Mouse (Mus musculus): ENCODE data around the gene Celsr1.

DNA sequence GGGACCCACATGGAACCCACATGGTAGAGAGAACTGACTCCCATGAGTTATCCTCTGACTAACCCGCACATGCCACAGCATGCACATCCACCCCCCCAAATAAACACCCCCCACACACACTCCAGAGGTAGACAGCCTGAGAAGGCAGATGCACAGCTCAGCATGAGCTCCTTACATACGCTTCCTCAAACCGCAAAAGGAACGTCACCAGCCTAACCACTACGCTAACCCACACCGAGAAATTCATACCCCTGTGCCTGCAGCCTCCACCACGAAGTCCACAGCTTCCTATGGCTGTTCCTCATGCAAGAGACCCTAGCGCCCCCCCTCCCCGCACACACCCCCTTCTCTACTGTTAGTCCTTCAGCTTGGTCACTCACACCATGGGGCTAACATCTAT lies 11.6 kb downstream of the Celsr1 start:
- TF ChIP-seq CTCF (IDR thresholded peaks at IDR 0.05; ENCODE audit: low read depth, low read length) (no peak), POLR2A (IDR thresholded peaks at IDR 0.05; ENCODE audit: extremely low read depth, insufficient read depth, low read length) (no peak)
